Mouse (Mus musculus): ENCODE measurements around the gene Arhgap23.

Arhgap23 gene

GRCm38 (mm10) chr11:97534442-97535307 is 119.3 kb downstream of the Arhgap23 start:
- DNase-seq = no peak

- DNase-seq = no peak
Observed at GRCm38 (mm10) chr11:97535308-97535630, 119.9 kb downstream of the Arhgap23 start.

GRCm38 (mm10) chr11:97535660-97536059 is 120.3 kb downstream of the Arhgap23 start:
- no peak for DNase-seq

- DNase-seq = no peak
Observed at GRCm38 (mm10) chr11:97536083-97536747, 120.9 kb downstream of the Arhgap23 start.

GRCm38 (mm10) chr11:97536835-97537579 is 121.7 kb downstream of the Arhgap23 start:
- peak in 1 of 2 experiments; percentile 42 for DNase-seq

- DNase-seq = no peak
Observed at GRCm38 (mm10) chr11:97537580-97538089, 122.3 kb downstream of the Arhgap23 start.

GRCm38 (mm10) chr11:97539622-97540021 is 124.3 kb downstream of the Arhgap23 start:
- no peak for DNase-seq

GRCm38 (mm10) chr11:97540136-97540535 is 124.8 kb downstream of the Arhgap23 start:
- DNase-seq = no peak

GRCm38 (mm10) chr11:97540604-97541003 is 125.3 kb downstream of the Arhgap23 start:
- DNase-seq = peak; percentile 52 to 69

- peak in 1 of 2 experiments; percentile 15 for DNase-seq
Observed at GRCm38 (mm10) chr11:97542171-97543150, 127.1 kb downstream of the Arhgap23 start.

- peak; percentile 88 to 90 for DNase-seq
Observed at GRCm38 (mm10) chr11:97543181-97543733, 127.9 kb downstream of the Arhgap23 start.

- no peak for DNase-seq
Observed at GRCm38 (mm10) chr11:97543883-97544282, 128.6 kb downstream of the Arhgap23 start.

GRCm38 (mm10) chr11:97545808-97546560 is 130.7 kb downstream of the Arhgap23 start:
- DNase-seq = no peak

- DNase-seq = peak; percentile 79 to 87
Observed at GRCm38 (mm10) chr11:97546804-97547411, 131.6 kb downstream of the Arhgap23 start.

- no peak for DNase-seq
Observed at GRCm38 (mm10) chr11:97547957-97548706, 132.8 kb downstream of the Arhgap23 start.

- DNase-seq = no peak
Observed at GRCm38 (mm10) chr11:97548757-97549156, 133.4 kb downstream of the Arhgap23 start.
